Mouse (Mus musculus) lung, postnatal 4 days (tissue): ENCODE data around the gene Nup188.

Source experiments
- DNase-seq, 2 experiments: peaks; one replicate each; pipeline ENCODE4 v3.0.0; 2021

The Nup188 gene

DNA sequence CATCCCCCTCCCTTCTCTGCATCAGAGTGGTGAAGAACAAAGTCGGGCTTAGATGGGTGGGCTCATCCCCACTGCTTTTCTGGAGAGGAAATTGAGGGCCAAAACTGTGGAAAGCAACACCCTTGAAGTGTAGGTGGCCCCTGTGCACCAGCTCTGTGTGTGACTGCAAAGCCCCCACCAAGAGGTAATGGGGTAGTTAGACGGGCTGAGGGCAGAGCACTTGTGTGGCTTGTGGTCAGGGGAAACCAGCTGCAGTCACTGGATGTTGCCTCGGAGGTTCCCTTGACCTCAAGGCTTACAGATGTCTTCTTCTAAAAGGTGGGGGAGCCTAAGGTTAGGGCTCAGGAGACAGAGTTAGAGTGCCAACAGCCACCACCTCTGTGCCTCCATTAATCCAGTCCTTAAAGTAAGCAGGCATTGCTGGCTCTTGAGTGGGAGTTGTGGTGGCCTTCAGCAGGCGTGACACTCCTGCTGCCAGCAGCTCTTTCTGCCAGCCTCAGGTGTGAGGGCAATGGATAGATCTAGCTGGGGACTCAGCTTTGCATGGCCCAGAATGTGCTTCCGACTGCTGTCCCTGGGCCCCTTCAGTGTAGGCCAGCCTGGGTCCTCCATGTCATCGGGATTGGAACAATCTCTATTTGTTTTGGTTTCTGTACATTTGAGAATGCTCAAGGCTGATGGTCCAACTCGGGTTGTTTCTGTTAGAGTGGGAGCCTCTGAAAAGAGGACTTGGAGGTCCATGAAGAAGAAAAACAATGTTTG lies 28.3 kb upstream of the Nup188 start:
- peak in 1 of 2 experiments; percentile 18 for DNase-seq

DNA sequence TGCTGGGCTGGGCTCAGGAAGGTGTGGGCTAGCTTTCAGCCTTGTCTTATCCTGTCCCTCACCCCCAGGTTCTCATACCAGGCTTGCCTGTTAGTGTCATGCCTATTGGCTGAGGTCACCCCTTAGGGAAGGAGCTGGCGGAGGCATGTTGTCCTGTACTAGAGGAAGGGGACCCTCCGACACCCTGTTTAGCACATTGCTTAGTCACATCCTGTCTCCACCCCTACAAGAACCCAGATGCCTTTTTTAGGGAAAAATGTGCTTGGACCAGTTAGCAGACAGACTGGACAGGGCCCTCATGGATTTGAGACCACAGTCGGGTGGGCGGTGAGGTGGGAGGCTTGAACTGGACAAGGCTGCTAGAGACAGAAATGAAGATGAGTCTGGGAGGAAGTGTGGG lies 27.6 kb upstream of the Nup188 start:
- peak; percentile 42 to 52 for DNase-seq

GRCm38 (mm10) chr2:30259131-30260064 lies 26.8 kb upstream of the Nup188 start:
- peak in 1 of 2 experiments; percentile 18 for DNase-seq

GRCm38 (mm10) chr2:30261064-30261736 lies 25.0 kb upstream of the Nup188 start:
- DNase-seq = no peak

DNA sequence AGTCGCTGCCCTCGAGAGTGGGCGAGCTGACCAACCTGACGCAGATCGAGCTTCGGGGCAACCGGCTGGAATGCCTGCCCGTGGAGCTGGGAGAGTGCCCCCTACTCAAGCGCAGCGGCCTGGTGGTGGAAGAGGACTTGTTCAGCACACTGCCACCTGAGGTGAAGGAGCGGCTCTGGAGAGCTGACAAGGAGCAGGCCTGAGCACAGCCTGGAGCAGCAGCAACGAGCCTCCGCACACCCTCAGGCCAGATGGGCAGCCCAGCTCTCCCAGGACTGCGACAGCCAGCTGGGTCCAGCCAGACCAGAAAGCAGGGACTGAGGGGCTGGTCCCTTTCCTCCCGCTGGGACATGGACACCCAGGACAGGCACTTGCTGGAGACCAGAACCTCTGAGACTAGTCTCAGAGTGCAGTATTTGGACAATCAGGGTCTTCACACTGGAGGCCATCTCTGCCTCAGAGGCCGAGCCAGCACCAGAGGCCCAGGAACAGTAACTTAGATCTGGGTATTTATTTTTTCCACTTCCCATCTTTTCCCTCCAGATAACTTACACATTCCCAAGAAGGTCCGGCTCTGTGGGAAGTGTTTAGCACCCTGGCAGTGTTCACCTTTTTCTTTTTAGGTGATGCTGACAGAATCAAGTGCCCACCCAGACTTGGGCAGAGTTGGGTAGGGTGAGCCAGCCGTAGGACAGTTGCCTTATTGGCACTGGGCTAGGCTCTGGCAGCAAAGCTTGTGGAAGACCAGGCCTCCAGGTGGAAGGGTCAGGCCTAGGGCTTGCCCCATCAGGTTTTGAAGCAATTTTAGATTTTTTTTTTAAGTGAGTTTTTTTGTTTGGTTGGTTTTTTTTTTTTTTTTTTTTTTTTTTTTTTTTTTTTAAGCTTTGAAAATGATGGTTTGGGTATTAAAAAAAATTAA lies 24.0 kb upstream of the Nup188 start:
- DNase-seq = peak in 1 of 2 experiments; percentile 22

DNA sequence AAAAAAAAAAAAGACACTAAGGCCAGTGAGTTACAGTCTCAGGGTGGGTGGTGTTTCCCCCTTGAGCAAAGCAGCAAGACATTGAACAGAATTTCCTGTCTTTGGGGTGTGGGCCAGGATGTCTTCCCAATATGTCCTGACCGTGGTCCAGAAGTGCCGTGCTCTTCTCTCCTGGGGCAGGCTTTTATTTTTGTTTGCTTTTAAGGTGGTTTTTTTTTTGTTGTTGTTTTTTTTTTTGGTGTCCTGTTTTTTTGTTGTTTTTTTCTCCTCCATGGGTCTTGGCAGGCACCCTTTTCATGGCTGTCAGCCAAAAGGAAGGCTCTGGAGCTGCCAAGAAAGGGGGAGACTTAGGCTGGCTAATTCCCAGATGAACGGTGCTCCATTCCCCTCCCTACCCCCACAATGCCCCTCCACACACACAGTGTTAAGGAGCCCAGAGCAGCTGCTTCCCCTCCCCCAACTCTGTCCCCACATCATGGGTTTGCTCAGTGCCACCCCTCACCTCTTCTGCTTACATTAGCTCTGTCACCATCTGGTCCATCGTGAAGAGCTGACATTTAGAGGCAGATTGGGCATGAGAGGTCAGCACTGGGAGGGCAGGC lies 23.3 kb upstream of the Nup188 start:
- peak; percentile 45 to 73 for DNase-seq

GRCm38 (mm10) chr2:30263811-30264210 lies 22.4 kb upstream of the Nup188 start:
- DNase-seq = no peak

DNA sequence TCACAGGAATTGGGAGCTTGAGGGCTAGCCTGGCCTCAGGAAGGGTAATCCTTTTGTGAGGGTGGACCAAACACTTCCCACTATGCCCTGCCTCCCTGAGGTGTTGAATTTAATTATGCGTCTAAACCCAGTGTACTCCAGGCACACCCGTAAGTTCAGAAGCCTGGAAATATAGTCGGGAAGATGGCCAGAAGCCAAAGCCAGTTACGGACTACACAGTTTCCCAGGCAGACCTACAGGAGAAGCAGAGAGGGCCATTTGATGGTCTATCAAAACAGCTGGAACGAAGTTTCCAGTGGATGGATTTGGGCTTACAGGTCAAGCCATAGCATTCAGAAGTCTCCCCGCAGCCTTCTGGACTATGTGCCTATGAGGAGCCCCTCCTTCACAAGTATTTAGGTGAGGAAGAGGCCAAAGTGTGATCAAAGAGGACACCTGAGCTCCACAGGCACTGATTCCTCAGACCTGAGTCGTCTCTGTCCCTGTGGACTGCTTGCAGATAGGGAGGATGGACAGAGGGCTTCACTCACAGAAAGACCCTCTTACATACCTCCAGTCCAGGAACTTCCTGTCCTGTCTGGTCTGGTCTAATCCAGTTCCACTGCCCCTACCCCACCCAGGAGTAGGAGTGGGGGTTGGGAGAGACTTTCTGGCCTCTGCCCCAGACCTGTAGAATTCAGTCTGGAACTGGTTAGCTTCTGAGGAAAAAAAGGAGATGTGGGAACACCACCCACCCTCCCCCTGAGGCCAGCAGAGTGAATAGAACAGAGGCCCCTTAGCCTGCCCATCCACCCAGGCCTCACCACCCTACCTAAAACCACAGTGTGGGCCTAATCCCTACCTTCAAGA lies 21.3 kb upstream of the Nup188 start:
- DNase-seq = peak in 1 of 2 experiments; percentile 20

GRCm38 (mm10) chr2:30265767-30266253 lies 20.4 kb upstream of the Nup188 start, which contains the start of gene Phyhd1:
Gene Phyhd1 (plus strand): TSS chr2:30266203.
- peak; percentile 60 to 81 for DNase-seq

DNA sequence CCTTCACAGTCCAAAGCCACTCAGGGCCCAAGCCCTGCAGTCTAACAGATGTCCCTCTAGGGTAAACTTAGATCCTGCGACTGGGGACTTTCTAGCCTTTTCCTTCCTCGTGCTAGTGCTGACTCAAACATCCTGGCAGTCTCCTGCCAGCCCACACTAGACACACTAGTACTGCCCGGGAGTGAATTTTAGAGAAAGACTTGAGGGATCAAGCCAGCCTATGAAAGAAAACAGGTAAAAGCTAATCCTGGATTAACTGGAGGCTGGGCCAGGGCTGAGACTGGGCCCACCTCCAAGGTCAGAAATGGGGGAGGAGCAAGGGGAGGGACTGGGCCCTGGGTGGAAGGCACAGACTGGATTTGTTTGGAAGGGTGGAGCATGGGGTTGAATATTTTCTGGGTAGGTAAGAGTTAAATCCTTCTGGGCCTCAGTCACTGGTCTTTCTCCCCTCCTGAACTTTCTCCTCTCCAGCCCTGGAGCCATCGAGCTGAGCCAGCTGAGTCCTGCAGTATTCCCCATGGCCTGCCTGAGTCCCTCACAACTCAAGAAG lies 19.7 kb upstream of the Nup188 start:
- peak; percentile 71 to 80 for DNase-seq

GRCm38 (mm10) chr2:30267466-30267865 lies 18.7 kb upstream of the Nup188 start:
- DNase-seq = no peak

DNA sequence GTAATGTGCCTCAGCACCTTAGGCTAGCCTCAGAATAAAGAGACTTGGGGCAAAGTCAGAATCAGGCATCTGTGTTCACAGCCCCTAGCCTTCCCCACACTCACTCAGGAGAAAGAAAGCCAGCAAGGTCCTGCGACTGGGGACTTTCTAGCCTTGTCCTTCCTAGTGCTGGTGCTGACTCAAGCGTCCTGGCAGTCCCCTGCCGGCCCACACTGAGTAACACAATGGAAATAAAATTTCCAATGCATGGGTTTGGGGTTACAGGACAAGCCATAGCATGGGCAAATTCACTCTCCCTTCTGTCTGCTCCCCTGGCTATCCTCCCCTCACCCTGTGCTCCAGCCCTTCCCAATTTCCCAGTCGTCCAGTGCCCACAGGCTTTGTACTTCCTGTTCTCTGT lies 17.8 kb upstream of the Nup188 start:
- no peak for DNase-seq

- no peak for DNase-seq
Measured at GRCm38 (mm10) chr2:30269241-30269990, 16.8 kb upstream of the Nup188 start.

DNA sequence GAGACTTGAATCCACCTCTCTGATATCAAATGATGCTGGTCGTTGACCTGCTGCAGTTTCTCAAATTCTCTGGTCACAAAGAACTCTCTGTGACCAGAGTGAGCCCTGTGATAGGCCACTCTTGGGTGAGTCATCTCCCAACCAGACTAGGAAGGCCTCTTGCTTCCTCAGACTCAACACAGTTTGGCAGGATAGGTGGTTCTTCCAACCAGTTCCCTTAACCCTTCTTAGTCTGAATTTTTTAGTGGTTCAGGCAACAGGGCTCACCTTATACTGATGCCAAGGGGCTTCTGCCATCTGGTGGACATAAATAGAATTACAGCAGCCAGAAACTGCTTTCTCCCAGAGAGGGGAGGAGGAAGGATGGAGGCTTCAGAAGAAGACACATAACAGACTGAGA lies 16.1 kb upstream of the Nup188 start:
- DNase-seq = peak; percentile 45 to 78

DNA sequence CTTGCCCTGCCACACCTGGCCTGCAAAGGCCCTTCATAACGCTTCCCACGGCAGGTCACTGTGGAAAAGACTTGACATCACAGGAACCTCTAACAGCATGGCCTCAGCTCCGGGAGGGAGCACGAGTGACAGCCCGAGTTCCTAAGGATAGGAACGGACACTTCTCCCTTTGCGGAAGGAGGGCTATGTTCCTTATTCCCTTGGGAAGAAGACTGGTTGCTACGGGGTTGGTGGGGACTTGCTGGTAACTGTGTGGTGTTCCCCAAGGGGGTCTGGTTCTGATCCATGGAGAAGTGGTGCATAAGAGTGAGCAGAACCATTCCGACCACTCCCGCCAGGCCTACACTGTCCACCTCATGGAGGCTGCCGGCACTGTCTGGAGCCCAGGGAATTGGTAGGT lies 5.5 kb upstream of the Nup188 start, which contains the start of gene Gm28038:
Gene Gm28038, plus strand, starts transcription at position 301 of the 400 bp plus-strand sequence.
- DNase-seq = no peak

DNA sequence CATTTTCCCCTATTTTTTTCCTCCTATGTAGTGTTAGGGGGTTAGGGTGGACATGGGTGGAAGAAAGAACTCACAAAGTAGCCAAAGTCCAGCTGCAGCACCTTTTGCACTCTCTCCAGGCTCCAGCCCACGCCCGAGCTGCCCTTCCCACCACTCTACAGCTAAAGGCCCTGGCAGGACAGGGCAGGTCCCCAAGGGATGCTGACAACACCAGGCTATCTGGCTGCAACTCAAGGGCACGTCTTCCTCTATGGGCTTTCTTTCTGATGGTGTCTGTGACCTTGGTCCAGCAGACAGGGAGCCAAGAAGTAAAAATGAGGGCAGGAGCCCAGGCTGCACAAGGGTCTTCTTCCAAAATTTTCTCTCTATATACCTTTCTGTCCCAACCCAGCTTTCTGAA lies 4.5 kb upstream of the Nup188 start:
- no peak for DNase-seq

DNA sequence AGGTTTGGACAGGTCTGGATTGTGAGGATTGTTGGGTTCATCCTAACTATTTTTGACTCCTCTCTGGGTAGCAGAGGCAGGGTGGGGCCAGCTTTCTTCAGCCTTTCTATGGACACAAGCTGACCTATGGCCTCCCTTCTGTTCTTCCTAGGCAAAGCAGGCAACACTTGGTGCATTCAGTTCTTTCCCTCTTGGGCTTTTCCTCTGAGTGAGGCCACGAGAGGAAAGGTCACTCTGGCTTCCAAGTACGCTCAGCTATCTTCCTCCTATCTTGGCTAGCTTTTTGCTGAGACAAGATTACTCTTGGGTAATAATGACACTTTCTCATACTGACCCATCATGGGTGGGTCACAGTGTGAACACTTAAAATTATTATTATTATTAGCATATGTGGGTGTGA lies 3.0 kb upstream of the Nup188 start:
- no peak for DNase-seq

DNA sequence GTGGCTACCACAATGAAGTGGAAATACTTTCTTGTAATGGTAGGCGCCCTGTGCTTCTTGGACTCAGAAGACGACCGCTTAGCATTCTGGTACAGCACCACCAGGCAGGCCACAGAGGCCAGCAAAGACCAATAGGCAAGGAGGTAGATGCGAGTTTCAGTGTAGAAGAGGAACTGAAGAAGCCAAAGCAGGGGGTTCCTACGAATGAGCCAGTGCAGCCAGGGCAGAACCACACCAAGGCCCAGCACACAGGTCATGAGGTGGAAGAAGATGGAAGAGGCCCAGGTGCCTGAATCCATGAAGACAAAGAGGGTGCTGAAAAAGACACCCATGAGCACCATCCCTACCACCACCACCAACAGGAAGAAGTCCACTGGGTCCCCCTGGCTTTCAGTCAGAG lies 1.2 kb upstream of the Nup188 start:
- no peak for DNase-seq
